Mouse (Mus musculus): ENCODE data around the gene Lsmem1.

DNA sequence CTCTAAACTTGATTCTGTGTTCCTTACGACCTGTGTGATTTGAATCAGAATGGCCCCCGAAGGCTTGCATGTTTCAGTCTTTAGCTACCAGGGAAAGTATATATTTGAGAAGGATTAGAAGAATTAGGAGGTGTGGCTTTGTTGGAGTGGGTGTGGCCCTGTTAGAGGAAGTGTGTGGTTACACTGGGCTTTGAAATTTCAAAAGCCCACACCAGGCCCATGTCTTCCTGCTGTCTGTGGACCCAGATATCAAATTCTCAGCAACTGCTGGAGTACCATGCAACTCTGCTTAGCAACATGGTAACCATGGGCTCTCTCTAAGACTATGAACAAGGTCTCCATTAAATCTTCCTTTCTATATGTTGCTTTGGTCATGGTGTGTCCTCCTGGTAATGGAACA is 27.7 kb downstream of the Lsmem1 start:
- no peak for TF ChIP-seq CTCF (IDR thresholded peaks at IDR 0.05; ENCODE audit: control insufficient read depth, insufficient read depth, low read length)
- no peak for TF ChIP-seq POLR2A (IDR thresholded peaks at IDR 0.05; ENCODE audit: borderline replicate concordance, control insufficient read depth, low read depth, low read length)
